ENCODE assay signal across 10 mouse cellular contexts in genomic region chr9:37545847-37546452, GRCm38 (mm10). TPM values are rescaled to one million over a fixed set of nuclear protein-coding genes. Genes with fewer than 3 reads are reported as not detected.
A peak's percentile ranks its signal among the peaks of the same experiment; 100 is the strongest.
DNase-seq lines count a peak whose midpoint lies in the region; ATAC-seq lines count a peak whose summit lies in the region.
"Had no signal": no experiment of that assay in that cellular context is flagged by ENCODE, and none has a peak within 500 bp of the region (broad histone marks: within the 10 kb centered on the region; RNA-seq: fewer than 3 reads in every experiment).

No protein-coding gene starts in this region.

- 7% methylated on average over 27 of the region's 27 CpGs for WGBS in hindbrain, embryonic 10.5 days
- WGBS in hindbrain, embryonic 11.5 days: 6% methylated on average over 27 of the region's 27 CpGs
- WGBS in hindbrain, embryonic 13.5 days: 13% methylated on average over 27 of the region's 27 CpGs

- no peak overlapping the region for H3K4me2 ChIP-seq in hindbrain, embryonic 11.5 days (replicated peaks; ENCODE audit: low read depth, low read length)
- H3K4me2 ChIP-seq in hindbrain, embryonic 13.5 days: peak overlapping the region; percentile 57; the same call in 1 of the 2 replicates

- H3K36me3 ChIP-seq in hindbrain, embryonic 10.5 days: no peaks in the 10 kb centered on the region
- no peaks in the 10 kb centered on the region for H3K36me3 ChIP-seq in hindbrain, embryonic 11.5 days (ENCODE audit: control insufficient read depth, insufficient read depth, low read length)
- no peaks in the 10 kb centered on the region for H3K36me3 ChIP-seq in hindbrain, embryonic 13.5 days
- H3K36me3 ChIP-seq: limb, embryonic 15.5 days had no signal

- no peak for ATAC-seq in hindbrain, embryonic 11.5 days (ENCODE audit: low FRiP score)
- no peak for ATAC-seq in hindbrain, embryonic 13.5 days (ENCODE audit: low FRiP score)
- ATAC-seq in megakaryocyte-erythroid progenitor cell, adult 5-6 weeks (replicated peaks; ENCODE audit: low FRiP score, low TSS enrichment, poor library complexity, severe bottlenecking): no peak

- H3K27me3 ChIP-seq in hindbrain, embryonic 10.5 days (ENCODE audit: insufficient read depth, poor library complexity, severe bottlenecking): peaks cover 100% of the 10 kb centered on the region
- peaks cover 44% of the 10 kb centered on the region for H3K27me3 ChIP-seq in hindbrain, embryonic 11.5 days (ENCODE audit: control insufficient read depth, insufficient read depth, low read length)
- peaks cover 95% of the 10 kb centered on the region for H3K27me3 ChIP-seq in hindbrain, embryonic 13.5 days

- H3K27ac ChIP-seq in hindbrain, embryonic 10.5 days: no peak overlapping the region
- H3K27ac ChIP-seq in hindbrain, embryonic 11.5 days (ENCODE audit: low read depth, low read length): no peak overlapping the region
- H3K27ac ChIP-seq in hindbrain, embryonic 13.5 days: no peak overlapping the region
- H3K27ac ChIP-seq: limb, embryonic 15.5 days had no signal

- H3K9ac ChIP-seq in hindbrain, embryonic 11.5 days (ENCODE audit: low read depth, low read length): no peak overlapping the region
- peak overlapping the region; percentile 56 for H3K9ac ChIP-seq in hindbrain, embryonic 13.5 days
- H3K9ac ChIP-seq: limb, embryonic 15.5 days had no signal

- H3K4me3 ChIP-seq in hindbrain, embryonic 10.5 days: peak overlapping the region; percentile 30
- H3K4me3 ChIP-seq in hindbrain, embryonic 11.5 days (ENCODE audit: low read depth, low read length): no peak overlapping the region; the same call in 1 of the 2 replicates
- H3K4me3 ChIP-seq in hindbrain, embryonic 13.5 days: peak overlapping the region; percentile 8; the same call in 1 of the 2 replicates

- no peak for DNase-seq in hindbrain, embryonic 10.5 days (ENCODE audit: low spot score)
- no peak for DNase-seq in hindbrain, embryonic 11.5 days (ENCODE audit: low spot score)
- DNase-seq in thymus, postnatal 14 days: peak; percentile 8
- no peak for DNase-seq in thymus, postnatal 0 days (ENCODE audit: low spot score)
- DNase-seq in spleen, adult 18-20 months: no peak
- no peak for DNase-seq in adrenal gland, adult 8-10 months

- H3K9me3 ChIP-seq in hindbrain, embryonic 10.5 days: no peaks in the 10 kb centered on the region
- H3K9me3 ChIP-seq in hindbrain, embryonic 11.5 days (ENCODE audit: control insufficient read depth, low read length): no peaks in the 10 kb centered on the region
- H3K9me3 ChIP-seq in hindbrain, embryonic 13.5 days: no peaks in the 10 kb centered on the region
- H3K9me3 ChIP-seq: limb, embryonic 15.5 days had no signal

- peaks cover 23% of the 10 kb centered on the region for H3K4me1 ChIP-seq in hindbrain, embryonic 10.5 days (replicated peaks)
- H3K4me1 ChIP-seq in hindbrain, embryonic 11.5 days (replicated peaks; ENCODE audit: control insufficient read depth, insufficient read depth, low read length): 0 out of 2 replicates have a peak, but pooled peaks cover 4% of the 10 kb centered on the region
- peaks cover 19% of the 10 kb centered on the region for H3K4me1 ChIP-seq in hindbrain, embryonic 13.5 days (replicated peaks)

RNA-seq across cellular contexts. Expression of gene Nrgn, which starts 6.8 kb away (rescaled TPM):
- 1.2 and 2.6 TPM in 2 replicates for polyA plus RNA-seq in hindbrain, embryonic 10.5 days (2016; fragmentation: Nextera tagmentation; extraction: Ambion mirVana)
- polyA plus RNA-seq in hindbrain, embryonic 11.5 days (2014; fragmentation: Nextera tagmentation; extraction: Ambion mirVana): 3.4 TPM in 2 replicates
- polyA plus RNA-seq in thymus, postnatal 0 days (2015; fragmentation: Nextera tagmentation; extraction: Ambion mirVana): 6.8 and 8.4 TPM in 2 replicates
- 9.2 and 14.9 TPM in 2 replicates for polyA plus RNA-seq in hindbrain, embryonic 13.5 days (2015; fragmentation: Nextera tagmentation; extraction: Ambion mirVana)
- 16.8 and 21.8 TPM in 2 replicates for total RNA-seq in megakaryocyte-erythroid progenitor cell, adult 5-6 weeks (2014; fragmentation: Nextera tagmentation)
- 7.1 and 8.3 TPM in 2 replicates for total RNA-seq in megakaryocyte-erythroid progenitor cell, adult 5-6 weeks (2017)
- 1 to 10 TPM; 1.0 to 1.8 (median 1.5) TPM for total RNA-seq in adrenal gland, adult 8-10 months (2022)

RNA-seq across cellular contexts. Expression of gene Vsig2, which starts 6.9 kb away (rescaled TPM):
- 0.60 and 0.78 TPM in 2 replicates for polyA plus RNA-seq in hindbrain, embryonic 10.5 days (2016; fragmentation: Nextera tagmentation; extraction: Ambion mirVana)
- polyA plus RNA-seq in hindbrain, embryonic 11.5 days (2014; fragmentation: Nextera tagmentation; extraction: Ambion mirVana): 0.80 and 0.85 TPM in 2 replicates
- polyA plus RNA-seq in thymus, postnatal 0 days (2015; fragmentation: Nextera tagmentation; extraction: Ambion mirVana): 0.95 and 1.1 TPM in 2 replicates
- 0.82 and 1.6 TPM in 2 replicates for polyA plus RNA-seq in hindbrain, embryonic 13.5 days (2015; fragmentation: Nextera tagmentation; extraction: Ambion mirVana)
- not detected in 2 replicates for total RNA-seq in megakaryocyte-erythroid progenitor cell, adult 5-6 weeks (2014; fragmentation: Nextera tagmentation)
- not detected in 2 replicates for total RNA-seq in megakaryocyte-erythroid progenitor cell, adult 5-6 weeks (2017)
- 1 to 10 TPM; 3.1 to 7.6 (median 5.4) TPM for total RNA-seq in adrenal gland, adult 8-10 months (2022)
- total RNA-seq: monocyte, adult 5-6 weeks had no signal

RNA-seq across cellular contexts. Expression of gene Siae, which starts 9.5 kb away (rescaled TPM):
- polyA plus RNA-seq in hindbrain, embryonic 10.5 days (2016; fragmentation: Nextera tagmentation; extraction: Ambion mirVana): 6.0 and 8.2 TPM in 2 replicates
- 7.8 and 8.8 TPM in 2 replicates for polyA plus RNA-seq in hindbrain, embryonic 11.5 days (2014; fragmentation: Nextera tagmentation; extraction: Ambion mirVana)
- 10.7 and 11.2 TPM in 2 replicates for polyA plus RNA-seq in thymus, postnatal 0 days (2015; fragmentation: Nextera tagmentation; extraction: Ambion mirVana)
- polyA plus RNA-seq in hindbrain, embryonic 13.5 days (2015; fragmentation: Nextera tagmentation; extraction: Ambion mirVana): 10.9 and 11.6 TPM in 2 replicates
- 15.3 and 16.8 TPM in 2 replicates for total RNA-seq in megakaryocyte-erythroid progenitor cell, adult 5-6 weeks (2014; fragmentation: Nextera tagmentation)
- total RNA-seq in megakaryocyte-erythroid progenitor cell, adult 5-6 weeks (2017): 9.6 and 11.3 TPM in 2 replicates
- 10 to 100 TPM; 20.8 to 30.8 (median 23.8) TPM for total RNA-seq in adrenal gland, adult 8-10 months (2022)

RNA-seq across cellular contexts. Expression of gene Esam, which starts 18.1 kb away (rescaled TPM):
- polyA plus RNA-seq in hindbrain, embryonic 10.5 days (2016; fragmentation: Nextera tagmentation; extraction: Ambion mirVana): 31.9 and 34.1 TPM in 2 replicates
- polyA plus RNA-seq in hindbrain, embryonic 11.5 days (2014; fragmentation: Nextera tagmentation; extraction: Ambion mirVana): 29.1 and 31.2 TPM in 2 replicates
- 17.2 and 18.1 TPM in 2 replicates for polyA plus RNA-seq in thymus, postnatal 0 days (2015; fragmentation: Nextera tagmentation; extraction: Ambion mirVana)
- 41.1 and 43.4 TPM in 2 replicates for polyA plus RNA-seq in hindbrain, embryonic 13.5 days (2015; fragmentation: Nextera tagmentation; extraction: Ambion mirVana)
- 0.45 TPM in 1 of 2 replicates, not detected in the other for total RNA-seq in megakaryocyte-erythroid progenitor cell, adult 5-6 weeks (2014; fragmentation: Nextera tagmentation)
- total RNA-seq in megakaryocyte-erythroid progenitor cell, adult 5-6 weeks (2017): 2.1 and 4.5 TPM in 2 replicates
- 10 to 100 TPM; 32.9 to 60.4 (median 46.6) TPM for total RNA-seq in adrenal gland, adult 8-10 months (2022)
- total RNA-seq: monocyte, adult 5-6 weeks had no signal

RNA-seq across cellular contexts. Expression of gene Msantd2, which starts 56.8 kb away (rescaled TPM):
- polyA plus RNA-seq in hindbrain, embryonic 10.5 days (2016; fragmentation: Nextera tagmentation; extraction: Ambion mirVana): 36.8 and 40.0 TPM in 2 replicates
- polyA plus RNA-seq in hindbrain, embryonic 11.5 days (2014; fragmentation: Nextera tagmentation; extraction: Ambion mirVana): 41.1 and 42.3 TPM in 2 replicates
- 15.5 and 16.7 TPM in 2 replicates for polyA plus RNA-seq in thymus, postnatal 0 days (2015; fragmentation: Nextera tagmentation; extraction: Ambion mirVana)
- polyA plus RNA-seq in hindbrain, embryonic 13.5 days (2015; fragmentation: Nextera tagmentation; extraction: Ambion mirVana): 35.4 and 39.2 TPM in 2 replicates
- total RNA-seq in megakaryocyte-erythroid progenitor cell, adult 5-6 weeks (2014; fragmentation: Nextera tagmentation): 15.0 and 36.3 TPM in 2 replicates
- total RNA-seq in megakaryocyte-erythroid progenitor cell, adult 5-6 weeks (2017): 17.1 and 21.6 TPM in 2 replicates
- total RNA-seq in adrenal gland, adult 8-10 months (2022): 10 to 100 TPM; 17.2 to 33.2 (median 22.6) TPM
